Mouse (Mus musculus): ENCODE data around the gene Adcy7.

The Adcy7 gene

DNA sequence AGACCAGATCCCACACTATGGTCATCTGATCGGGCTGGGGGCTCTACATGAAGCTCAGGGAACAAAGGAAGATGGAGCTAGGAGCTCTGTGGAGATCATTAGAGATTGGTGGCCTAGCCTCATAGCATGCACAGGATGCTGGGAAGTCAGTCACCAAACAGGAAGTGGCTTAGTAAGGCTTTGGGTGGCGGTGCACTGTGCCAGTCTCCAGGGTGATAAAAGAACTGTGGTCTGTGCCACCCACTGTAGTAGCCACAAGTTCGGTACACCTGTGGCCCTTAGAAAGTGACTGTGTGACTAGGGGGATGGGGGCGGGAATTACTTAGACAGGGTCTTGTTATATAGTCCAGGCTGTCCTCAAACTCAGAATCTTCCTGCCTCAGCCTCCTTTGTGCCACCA is 33.6 kb downstream of the Adcy7 start:
- DNase-seq: peak; percentile 30

DNA sequence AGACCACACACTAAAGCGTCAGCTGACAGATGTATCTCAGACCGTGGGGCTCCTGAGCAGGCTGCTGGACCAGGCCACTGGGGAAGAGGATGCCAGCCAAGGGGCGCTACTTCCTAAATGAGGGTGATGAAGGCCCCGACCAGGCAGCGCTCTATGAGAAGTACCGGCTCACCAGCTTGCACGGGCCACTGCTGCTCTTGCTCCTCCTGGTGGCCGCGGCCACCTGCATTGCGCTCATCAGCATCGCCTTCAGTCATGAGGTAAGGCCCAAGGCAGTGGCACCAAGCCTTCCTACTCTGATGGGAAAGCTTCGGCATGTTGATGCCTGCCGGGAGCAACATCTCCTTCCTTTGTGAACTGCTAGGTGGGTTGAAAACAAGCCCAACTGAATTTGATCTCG is 34.3 kb downstream of the Adcy7 start:
- DNase-seq: peak; percentile 73

DNA sequence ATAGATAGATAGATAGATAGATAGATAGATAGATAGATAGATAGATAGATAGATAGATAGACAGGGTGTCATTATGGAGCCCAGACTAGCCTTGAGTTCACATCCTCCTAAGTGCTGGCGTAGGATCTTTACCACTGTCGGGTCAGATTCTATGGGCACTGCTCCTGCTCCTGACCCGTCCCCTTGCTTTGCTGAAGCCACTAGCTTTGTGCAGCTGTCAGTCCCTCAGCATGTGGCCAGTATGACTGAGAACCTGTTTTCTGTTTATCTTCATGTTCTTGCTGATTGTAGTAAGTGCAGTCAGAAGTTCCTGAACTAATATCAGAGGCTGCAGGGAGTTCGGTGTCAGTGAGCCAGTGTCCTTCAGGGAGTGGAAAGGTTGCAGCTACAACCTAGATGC is 35.5 kb downstream of the Adcy7 start:
- DNase-seq: no peak

DNA sequence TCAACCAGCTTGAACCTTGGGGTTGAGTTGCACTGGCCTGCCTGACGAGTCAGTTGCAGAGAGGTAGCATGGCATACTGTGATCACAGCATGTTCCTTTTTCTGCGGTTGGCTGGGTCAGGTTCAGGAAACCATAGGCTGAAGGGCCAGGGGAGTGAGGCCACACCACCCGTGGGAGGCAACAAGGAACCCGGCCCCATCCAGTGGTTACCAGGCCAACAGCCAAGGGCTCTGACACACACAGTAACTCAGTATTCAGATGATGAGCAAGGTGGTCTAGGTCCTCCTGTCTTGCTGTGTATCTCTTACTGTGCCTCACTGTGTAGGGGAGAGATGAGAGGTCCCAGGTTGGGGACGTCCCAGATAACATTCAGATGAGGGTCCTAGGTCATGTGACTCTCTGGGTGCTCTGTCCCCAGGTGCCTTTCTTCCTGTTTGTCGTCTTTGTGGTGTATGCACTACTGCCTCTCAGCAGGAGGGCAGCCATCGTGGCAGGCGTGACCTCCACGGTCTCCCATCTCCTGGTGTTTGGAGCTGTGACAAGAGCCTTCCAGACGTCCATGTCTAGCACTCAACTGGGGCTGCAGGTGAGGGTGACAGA is 37.2 kb downstream of the Adcy7 start:
- DNase-seq: peak; percentile 61

DNA sequence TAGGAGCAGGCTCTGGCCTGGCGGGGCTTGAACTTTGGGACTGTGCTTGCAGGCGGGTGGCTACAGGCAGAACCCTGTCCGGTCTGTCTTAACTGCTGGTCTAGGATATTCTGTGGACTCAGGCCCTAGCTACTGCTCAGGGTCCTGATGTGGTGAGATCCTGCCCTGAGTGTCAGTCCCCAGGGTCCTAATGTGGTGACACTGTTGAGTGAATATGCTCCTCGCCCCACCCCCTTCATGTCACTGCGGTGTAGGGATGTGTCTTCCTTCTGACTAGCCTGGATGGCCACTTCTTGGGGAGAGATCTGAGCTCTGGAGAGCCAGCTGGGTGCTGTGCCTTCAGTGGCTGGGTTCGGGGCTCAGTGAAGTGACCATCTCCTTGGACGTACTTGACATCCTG is 37.7 kb downstream of the Adcy7 start:
- no peak for DNase-seq

DNA sequence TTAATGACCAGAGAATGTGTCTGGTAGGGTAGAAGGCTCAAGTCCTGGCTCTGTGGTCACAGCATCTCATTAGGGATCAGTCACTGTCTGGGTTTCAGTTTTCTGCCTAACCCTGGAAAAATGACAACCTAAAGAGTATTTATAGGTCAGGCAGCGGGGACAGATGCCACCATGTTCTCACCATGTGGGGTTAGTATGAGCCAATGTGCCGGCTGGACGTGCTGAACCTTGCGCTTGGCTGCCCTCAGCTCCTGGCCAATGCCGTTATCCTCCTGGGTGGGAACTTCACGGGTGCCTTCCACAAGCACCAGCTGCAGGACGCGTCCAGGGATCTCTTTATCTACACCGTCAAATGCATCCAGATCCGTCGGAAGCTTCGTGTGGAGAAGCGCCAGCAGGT is 38.1 kb downstream of the Adcy7 start:
- no peak for DNase-seq

DNA sequence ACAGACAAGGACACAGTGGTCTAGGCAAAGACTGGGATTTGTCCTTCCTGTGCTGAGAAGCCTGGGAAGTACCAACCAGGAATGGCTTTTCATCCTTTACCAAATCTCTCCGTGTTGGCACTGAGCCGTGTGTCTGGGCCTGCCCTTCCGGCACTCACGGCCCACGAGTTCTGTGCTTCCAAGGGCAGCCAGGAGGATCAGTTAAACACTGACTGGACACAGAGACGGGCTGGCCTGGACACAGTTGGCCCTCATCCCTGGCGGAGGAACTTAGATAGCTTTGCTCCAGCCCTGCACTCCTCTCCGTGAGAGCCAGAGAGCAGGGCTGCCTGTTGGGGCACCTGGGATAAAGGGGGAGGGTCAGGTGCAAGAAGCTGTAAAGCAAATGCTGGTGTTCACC is 40.8 kb downstream of the Adcy7 start:
- peak; percentile 58 for DNase-seq

DNA sequence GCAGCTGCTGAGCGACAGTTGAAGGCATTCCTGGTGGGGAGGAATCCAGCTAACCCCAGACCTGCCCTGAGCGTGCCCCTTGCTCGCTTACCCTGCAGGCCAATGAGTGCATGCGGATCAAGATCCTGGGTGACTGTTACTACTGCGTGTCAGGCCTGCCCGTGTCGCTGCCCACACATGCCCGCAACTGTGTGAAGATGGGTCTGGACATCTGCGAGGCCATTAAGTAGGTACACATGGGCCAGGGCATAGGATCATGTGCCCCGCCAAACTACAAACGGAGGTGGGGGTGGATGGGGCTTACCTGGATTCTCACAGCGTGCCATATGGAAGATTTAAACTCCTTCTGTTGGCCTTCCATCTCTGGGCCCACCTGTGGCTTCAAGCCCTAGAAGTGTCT is 41.8 kb downstream of the Adcy7 start:
- DNase-seq: no peak

DNA sequence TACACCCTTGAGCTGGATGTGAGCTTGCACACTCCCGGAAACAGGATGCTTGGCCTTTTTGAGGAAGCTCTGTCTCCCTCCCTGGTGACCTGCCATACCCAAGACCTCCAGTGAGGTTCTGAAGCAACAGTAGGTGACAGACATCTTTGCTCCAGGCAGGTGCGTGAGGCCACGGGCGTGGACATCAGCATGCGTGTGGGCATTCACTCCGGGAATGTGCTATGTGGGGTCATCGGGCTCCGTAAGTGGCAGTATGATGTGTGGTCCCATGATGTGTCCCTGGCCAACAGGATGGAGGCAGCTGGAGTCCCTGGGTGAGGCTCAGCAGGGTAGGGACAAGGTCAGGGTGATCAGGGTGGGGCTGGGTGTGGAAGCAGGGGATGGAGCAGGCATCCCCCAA is 43.1 kb downstream of the Adcy7 start:
- DNase-seq: no peak

DNA sequence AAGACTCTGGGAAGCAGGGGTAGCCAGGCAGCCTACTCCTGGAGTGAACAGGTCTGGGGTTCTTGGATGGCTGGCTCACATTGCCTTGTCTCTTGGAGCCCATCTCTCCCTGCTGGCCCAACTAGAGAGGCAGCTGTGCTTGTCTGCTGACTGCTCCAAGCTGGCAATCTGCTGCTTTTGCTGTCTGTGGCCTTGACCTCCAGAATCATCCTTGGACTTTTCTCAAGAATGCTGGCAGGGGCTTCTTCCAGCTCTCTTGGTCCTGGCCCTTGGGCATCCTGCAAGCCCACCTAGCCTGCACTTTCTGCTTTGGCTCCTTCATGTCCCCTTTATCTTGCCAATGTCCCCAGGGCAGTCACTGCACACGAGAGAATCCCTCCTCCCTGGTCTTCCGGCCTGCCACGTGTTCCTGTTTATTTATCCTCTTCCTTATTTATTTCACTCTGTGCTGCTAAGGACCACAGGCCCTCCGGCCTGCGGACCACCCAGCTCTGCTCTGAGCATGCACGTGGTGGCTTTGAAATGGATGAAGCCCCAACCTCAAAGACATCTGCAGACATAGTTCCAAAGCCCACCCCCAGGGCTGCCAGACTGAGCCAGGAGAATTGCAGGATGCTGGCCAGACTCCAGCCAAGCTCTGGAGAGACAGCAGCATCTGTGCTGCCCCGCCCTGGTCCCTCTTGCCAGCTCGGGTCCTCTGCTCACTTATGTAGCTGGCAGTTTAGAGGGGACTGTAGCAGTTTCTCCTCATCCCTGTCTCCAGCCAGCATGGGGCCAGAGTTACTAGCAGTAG is 44.1 kb downstream of the Adcy7 start:
- DNase-seq: peak; percentile 83

DNA sequence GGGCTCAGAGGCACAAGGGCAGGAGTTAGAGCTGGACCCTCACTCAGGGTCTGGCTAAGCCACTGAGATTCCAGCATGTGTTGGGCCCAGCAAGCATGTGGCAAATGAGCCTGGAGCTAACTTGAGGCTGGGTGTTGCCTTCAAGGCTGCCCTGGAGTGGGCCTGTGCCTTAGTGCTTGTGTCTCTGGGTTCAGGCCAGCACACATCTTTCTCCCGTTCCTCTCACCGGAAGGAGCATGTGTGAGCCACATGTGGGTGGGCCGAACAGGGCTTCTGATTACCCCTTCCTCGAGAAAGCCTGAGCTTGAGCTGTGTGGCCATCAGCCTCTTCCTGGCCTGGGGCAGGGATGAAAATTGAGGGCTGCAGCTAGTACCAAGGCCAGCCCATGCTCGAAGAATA is 45.1 kb downstream of the Adcy7 start:
- no peak for DNase-seq

DNA sequence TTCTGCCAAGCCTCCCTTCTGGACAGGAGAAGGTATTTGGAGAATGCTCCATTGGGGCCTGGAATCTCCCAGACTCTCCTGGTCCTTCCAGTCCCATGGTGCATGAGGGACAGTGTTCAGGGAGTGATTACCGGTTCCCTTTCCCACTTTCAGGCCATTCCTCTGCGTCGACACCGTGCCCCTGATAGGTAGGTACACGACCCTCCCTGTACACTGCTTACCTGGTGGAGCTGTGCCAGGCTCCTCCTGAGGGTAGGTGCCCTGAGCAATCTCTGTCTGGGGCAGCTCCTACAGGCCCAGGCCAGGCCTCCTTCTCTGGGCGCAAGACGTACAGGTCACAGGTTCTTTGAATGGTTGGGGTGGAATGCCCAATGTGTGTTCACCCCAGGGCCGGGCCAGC is 45.9 kb downstream of the Adcy7 start:
- DNase-seq: no peak

DNA sequence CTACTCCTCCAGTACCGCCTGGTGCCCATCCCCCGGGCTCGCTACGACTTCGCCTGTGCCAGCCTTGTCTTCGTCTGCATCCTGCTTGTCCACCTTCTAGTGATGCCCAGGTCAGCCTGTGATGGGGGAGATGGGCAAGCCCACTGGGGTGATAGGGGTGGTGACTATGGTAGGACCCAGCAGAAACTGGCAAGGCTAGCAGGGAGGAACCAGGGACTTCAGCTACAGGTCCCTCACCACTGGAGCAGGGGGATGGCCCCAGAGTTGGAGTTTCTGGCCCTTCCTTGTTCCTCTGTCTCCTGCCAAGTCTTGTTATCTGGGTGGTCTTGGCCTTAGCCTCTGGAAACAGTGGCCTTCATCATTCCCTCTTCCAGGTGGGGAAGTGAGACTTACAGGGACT is 47.9 kb downstream of the Adcy7 start:
- no peak for DNase-seq

DNA sequence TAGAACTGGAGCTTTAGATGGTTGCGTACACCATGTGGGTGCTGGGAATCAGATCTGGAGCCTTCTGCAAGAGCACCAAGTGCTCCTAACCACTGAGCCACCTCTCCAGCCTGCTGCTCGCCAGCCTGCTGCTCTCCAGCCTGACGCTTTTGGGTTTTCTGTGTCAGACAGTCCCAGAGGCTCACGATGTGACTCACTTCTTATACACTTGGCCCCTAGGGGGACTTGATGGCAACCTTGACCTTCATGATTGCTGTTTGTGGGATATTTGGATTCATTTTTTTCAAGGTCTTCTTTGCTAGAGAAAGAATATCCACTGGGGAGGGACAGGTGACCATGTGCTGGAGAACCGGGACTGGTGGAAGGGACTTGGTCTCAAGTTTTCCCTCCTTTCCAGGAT is 49.2 kb downstream of the Adcy7 start:
- DNase-seq: no peak

DNA sequence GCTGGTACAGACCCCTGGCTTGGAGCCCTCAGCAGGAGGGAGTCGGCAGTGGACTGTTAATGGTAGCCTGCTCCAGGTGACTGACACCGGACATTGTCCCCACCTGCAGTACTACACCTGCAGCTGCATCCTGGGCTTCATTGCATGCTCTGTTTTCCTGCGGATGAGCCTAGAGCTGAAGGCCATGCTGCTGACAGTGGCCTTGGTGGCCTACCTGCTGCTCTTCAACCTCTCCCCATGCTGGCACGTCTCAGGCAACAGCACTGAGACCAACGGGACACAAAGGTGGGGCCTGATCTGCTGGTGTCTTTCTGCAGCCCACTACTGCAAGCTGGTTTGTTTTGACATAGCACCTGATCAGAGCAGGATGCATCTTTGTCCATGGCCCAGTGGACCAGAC is 51.3 kb downstream of the Adcy7 start:
- DNase-seq: no peak

DNA sequence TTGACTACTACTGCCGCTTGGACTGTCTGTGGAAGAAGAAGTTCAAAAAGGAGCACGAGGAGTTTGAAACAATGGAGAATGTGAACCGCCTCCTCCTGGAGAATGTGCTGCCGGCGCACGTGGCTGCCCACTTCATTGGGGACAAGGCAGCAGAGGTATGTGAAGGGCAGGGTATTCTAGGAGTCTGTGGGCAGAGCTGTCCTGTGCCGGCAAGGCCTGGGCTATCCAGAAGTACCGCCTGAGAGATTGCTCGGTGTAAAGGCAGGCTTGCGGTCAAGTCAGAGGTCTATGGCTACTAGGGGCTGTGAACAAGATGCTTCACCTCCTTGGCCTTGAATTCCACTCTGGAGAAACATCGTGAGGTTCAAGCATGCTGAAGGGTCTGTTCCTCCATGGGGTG is 52.6 kb downstream of the Adcy7 start:
- peak; percentile 30 for DNase-seq

DNA sequence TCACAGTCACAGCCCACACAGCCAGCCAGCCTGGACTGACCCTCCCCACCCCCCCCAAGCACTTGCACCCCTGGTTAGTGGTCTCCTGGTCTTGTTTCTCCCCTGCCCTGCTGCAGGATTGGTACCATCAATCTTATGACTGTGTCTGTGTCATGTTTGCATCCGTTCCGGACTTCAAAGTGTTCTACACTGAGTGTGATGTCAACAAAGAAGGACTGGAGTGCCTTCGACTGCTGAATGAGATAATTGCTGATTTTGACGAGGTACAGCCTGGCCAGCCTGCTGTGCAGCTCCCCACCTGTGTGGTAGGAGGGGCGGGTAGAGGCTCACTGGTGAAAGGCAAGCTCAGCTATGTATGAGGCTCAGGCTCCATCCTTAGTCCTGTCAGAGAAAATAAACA is 53.0 kb downstream of the Adcy7 start:
- no peak for DNase-seq

DNA sequence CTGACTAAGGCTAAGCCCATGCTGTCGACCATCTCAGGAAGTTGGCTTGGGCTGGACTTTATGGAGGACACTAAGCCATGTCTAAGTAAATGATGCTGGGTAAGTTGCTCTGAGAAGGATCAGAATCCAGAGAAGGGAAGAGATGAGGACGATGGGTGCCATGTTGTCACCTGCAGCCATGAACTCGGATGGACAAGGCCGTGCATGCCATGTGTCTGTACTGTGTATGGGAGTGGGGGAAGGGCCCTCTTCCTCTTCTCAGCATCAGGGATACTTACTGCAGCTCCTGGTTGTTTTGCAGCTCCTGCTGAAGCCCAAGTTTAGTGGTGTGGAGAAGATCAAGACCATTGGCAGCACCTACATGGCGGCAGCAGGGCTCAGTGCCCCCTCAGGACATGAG is 53.6 kb downstream of the Adcy7 start:
- no peak for DNase-seq

DNA sequence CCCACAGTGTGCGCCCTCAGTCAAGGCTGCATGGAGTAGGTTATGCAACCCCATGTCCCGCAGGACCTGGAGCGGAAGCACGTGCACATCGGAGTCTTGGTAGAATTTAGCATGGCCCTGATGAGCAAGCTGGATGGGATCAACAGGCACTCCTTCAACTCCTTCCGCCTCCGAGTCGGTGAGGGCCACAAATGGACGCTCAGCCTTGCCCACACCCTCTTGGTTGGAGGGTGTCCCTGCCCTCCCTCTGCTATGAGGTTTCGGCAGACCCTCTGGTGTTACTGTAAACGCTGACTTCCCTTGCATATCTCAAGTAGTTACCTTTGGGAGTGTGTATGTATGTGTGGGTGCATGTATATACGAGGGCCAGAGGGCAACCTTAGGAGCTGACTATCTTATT is 54.1 kb downstream of the Adcy7 start:
- DNase-seq: peak; percentile 28

DNA sequence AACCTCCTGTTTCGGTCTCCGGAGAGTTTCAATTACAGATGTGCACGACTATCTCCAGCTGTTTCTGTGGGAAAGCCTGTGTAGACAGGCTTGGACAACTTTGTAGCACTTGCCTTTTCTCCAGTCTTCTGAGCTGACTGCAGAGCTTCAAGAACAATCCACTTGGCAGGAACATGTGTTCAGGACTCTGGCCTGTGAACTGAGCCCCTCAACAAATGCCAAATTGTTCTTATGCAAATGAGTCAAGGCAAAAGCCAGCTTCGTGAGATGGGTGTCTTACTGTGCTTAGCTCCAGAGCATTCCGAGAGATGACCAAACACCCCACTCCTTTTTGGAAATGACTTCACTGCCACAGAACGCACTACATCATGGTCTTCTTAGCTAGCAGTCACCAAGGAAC is 56.5 kb downstream of the Adcy7 start:
- DNase-seq: peak; percentile 26

DNA sequence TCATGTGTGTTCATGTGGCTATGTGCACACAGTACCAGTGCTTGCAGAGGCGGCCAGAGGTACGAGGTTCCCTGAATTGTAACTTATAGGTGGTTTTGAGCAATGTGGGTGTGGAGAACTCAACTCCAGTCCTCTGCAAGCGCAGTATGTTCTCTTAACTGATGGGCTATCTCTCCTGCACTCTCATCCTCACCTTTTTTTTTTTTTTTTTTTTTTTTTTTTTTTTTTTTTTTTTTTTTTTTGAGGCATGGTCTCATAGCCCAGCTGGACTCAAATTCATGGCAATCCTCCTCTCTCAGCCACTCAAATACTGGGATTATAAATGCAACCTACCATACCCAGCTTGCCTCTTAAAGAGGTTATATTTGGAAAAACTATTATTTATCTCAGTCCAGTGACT is 58.6 kb downstream of the Adcy7 start:
- DNase-seq: no peak

DNA sequence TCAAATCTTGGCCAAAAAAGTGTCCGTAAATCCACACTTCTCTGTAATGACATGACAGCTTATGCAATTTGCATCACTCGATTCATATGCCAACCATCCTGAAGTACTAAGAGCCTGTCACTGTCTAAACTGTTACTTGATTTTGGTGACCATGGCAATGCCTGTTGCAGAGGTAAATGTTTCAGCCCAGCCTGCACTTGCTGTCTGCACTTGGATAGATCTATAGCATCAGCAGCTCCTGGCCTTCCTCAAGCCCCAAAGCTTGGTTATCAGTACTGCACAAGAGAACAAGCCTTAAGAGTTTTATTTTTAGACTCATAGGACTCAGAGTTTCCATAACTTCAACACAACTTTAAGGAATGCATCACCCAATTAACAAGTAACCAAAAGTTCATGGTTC is 62.2 kb downstream of the Adcy7 start:
- no peak for DNase-seq

DNA sequence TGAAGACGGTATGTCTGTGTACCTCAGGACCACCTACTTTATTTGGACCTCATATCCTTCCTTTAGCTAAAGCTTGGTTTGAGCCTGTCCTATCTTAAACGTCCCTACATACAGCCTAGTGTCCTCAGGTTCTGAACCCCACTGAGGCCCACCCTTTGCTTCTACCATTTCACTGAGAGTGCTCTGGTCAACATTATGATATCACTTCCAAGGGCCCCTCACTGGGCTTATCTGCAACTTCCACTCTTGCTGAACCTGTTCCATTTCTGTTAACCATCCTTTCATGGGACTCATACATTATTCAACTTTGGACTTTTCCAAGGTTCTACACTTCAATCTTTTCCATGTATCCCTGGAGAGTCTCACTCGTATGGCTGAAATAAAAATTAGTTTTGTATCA is 62.8 kb downstream of the Adcy7 start:
- no peak for DNase-seq

DNA sequence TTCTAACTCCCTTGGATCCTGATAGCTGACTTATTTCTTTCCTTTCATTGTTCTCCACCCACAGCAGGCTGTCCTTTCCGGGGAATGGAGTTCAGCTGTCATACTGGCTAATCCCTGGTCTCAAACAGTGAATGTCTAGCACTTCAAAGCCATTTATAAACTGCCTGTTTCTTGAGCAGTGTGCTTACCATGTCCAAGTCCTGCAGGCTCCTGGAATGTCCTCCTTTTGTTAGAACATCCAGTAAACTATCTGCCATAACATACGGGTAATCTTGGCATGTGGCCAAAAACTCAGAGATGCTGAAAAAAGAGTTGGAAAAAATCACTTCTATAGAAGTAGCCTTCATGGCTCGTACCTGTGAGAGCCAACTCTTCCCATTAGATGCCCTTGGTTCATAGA is 67.0 kb downstream of the Adcy7 start:
- DNase-seq: peak; percentile 25

Data from lung, postnatal 36 days (tissue).